Mouse (Mus musculus) right cerebral cortex, postnatal 25 days (tissue): ENCODE data around the gene Uxt.
A peak's percentile ranks its signal among the peaks of the same experiment; 100 is the strongest.

Experiments
- DNase-seq: peaks from one replicate; pipeline ENCODE4 v3.0.0; 2022

Uxt gene

DNA sequence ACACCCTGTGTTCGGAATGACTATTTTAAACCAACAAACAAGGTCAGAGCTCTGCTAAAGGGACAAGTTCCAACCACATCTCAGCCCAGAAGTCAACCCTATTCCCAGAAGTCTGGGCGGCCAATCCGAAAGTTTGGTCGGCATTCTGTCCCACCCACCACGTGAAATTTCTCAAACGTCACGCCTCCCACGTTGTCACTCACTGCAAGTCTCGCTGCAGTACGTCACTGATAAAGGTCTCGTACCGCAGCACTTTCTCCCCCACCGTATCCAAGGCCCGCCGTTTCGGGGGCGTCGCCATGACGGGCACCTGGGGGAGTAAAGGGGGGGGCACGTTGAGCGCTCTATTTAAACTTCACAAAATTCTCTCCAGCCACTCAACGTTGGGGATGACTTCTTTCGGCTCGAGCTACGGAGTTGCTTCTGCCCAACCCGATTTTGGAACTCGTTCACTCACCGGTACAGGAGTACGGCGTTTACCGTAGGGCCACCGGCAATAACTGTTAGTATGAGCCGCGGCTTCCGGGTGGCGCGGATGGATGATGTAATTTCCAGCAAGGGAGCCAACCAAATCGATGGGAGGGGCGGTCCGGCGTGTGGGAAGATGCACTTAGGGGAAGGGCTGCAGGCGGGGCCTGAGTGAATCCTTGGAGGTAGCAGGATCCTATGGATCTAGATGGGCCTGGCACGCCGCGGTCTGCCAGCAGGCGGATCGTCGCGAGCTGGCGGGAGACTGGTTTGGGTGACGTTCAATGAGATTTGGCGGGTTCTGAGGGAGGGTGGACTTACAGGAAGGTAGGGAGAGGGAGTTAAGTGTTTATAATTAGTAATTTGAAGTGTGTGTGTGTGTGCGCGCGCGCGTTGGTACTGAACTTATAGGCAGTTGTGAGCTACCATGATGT lies at the start of gene Uxt:
TSS of gene Uxt (minus strand) at position 541 of the 902 bp plus-strand sequence.
- DNase-seq, result peak; percentile 84

DNA sequence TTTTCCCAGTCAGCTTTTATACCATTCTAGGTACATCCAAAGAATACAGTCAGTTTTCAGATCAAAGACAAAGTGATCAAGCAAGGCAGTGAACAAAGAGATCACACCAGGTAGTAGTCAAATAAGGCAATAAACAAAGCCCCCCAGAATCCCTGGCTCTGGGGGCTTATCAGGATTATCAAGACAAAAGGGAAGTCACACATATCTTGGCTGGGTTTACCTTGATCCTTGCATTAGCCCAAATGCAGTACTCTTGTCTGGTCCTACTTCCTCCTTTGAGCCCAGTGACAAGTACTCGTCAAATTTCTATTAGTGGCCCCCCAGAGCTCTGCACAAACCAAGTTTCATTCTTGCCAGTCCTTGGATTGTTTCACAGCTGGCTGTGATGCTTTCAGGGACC lies 19.1 kb upstream of the Uxt start:
- no peak for DNase-seq

DNA sequence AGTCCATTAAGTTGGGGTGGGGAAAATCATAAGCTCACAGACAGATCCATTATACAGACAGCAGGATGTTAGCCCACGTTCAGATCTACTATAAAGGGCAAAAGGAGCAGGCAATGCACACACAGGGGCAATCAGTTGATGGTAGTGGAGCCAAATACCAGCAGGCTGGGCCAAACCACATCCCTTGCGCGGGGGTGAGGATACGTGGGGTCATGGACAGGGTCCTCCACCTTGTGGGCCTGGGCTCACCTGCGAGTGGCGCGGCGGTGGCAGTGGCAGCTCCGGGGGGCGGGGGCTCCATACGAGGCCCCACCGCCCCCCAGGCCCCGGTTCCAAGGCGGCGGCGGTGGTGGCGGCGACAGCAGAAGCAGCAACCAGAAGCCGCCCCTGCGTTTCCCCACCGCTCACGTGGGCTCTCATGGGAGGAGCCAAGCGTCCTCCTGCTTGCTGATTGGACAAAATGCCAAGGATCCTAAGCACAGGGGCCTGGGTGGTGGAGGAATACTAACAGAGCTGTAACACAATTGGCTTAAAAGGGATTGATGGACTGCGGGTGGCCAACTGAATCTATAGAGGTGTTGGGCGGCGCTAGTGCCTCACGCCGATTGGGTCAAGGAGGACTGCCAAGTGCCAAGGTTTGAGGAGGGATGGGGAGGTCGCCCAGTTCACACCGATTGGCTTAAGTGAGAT lies 11.5 kb downstream of the Uxt start, which contains the start of gene Elk1:
TSS of gene Elk1 (minus strand) at position 418 of the 690 bp plus-strand sequence.
- peak; percentile 79 for DNase-seq

DNA sequence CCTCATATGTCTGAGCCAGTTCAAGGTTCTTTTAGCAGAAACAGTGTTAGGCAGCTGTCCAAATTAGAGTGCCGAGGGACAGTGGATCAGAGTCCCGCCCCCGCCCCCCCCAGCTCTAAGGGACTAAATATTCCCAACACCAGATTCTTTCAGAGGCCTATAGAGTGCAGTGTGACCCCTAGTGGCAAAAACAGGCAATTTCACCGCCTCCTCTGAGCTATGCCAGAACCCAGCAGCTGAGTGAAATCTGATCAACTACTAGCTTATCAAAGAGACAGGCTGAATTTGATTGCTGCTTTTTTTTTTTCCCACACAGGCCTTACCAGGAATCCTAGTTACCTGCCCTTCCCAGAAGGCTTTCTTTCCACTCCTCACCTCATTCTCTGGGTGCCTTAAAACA lies 15.8 kb downstream of the Uxt start:
- peak; percentile 47 for DNase-seq

DNA sequence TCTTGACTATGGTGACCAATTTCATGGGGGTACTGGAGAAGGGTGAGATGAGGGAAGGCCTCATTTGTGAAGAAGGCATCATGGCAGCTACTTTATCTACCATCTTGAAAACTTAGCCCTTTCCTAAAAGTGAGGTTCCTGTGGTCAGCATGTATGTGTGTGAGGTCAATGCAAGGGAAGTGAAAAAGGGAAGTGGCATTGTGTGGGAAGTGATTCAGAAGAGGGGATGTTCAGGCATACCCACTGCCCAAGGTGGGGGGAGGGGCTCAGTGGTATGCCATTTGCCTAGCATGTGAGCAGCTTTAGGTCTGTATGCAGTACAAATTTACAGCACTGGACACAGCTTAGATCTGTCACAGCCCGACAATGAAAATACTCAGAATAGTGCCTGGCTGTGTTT lies 29.9 kb downstream of the Uxt start:
- no peak for DNase-seq

DNA sequence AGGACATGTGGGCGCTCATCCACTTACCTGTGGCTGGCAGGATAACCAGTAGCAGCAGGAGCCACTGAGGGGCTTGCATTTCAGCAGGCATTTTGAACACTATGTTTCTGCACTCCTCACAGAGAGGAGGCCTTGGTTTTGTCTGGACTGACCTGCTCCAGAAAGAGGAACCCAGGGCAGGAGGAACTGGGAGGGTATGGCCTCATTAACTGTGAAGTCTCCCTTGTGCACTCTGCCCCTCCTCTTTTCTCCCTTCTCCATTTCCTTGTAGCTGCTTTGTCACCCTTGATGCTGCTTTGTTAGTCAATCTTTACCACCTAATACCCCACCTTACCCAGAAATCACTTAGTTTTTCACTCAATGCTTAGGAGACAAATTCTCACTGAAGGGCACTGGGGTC lies 30.5 kb downstream of the Uxt start, which contains the start of gene Cfp:
TSS of gene Cfp (minus strand) at position 192 of the 400 bp plus-strand sequence.
- no peak for DNase-seq

DNA sequence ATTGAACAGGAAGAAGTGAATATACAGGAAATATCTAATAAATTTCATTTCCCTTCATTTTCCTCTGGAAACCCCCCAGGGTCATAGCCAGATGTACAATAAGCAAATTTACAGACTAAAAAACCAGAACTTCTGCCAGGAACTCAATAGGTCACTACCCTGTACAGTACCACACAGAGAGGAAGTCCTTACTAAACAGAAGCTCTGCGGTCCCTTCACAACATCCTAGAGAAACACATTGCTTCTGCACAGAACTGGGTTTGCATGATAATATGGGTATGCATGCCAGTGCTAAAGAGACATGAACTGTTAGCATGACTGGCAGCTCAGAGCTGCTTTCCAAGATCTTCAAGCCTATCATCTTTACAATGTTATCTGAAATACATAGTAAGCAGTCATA lies 32.0 kb downstream of the Uxt start:
- no peak for DNase-seq

DNA sequence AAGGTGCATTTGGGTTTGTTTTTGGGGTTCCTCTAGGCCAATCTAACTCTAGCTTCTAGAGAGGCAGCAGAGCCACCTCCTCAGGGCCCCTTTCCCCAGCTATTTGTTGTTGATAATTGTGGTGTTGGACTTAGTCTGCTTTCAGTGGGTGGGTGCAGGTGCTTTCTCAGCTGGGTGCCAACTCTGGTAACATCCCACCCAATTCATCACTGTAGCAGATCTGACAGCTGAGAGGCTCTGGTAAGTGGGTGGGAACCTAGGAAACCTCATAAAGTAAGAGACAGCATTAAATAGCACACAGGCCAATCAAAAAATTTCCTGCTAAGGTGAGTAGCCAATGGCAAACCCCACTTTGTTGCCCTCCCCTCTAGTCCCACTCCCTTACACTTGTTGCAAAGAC lies 36.8 kb downstream of the Uxt start:
- DNase-seq, result no peak

DNA sequence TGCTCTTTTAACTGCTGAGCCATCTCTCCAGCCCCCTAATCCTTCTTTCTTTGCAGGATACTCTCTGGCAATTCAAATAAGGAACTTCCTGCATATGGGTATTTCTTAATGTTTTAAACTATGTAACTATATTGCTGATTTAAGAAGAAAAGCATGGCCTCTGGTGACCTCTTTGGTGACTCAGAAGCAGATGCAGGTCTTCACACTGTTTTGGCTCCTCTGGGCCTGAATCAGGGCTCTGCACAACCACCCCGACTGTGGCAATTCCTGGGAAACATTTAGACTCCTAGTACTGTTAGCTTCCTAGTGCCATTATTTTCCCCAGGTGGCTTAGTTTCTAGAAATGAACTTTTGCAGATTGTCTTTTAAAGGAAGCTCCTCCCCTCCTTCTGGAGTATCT lies 38.3 kb downstream of the Uxt start:
- no peak for DNase-seq

DNA sequence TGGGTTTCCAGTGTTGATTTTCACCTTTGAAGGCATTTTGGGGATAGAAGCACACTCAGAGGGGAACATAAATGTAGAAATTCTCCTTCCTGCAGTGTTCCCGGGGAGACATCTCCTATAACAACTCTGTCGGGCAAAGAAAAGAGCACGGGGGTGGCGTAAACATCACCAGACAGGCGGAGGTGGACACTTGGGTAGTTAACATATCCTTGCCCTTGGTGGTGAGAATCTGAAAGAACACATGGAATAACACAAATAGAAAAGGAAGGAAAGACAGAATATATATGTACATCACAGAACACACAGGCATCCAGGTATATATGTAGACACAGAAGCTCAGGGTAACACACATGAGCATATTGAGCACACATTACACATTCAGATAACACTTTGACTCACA lies 40.5 kb downstream of the Uxt start:
- no peak for DNase-seq

DNA sequence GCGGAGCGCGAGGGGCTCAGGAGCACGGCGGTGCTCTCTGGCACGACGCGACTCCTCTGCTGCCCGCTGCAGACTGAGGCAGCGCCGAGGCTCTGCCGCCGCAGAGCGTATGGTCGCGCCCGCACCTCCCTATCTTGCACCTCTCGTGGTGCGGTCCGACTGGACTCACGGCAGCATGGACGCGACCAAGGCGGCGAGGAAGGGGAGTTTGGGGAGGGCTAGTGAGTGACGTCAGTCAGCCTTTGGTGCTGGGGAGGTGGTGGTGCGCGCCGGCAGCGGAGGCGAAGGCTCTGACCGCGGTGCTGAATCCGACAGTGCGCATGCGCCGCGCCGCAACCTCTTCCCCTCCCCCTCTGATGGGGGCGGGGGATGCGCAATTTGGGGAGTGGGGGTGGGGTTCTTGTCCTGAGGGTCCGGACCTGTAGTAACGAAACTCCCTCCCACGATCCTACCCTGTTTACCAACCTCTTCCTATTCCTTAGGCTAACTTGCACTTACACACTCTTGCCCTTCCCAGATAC lies 40.9 kb downstream of the Uxt start, which contains the start of gene Syn1:
TSS of gene Syn1 (minus strand) at position 161 of the 521 bp plus-strand sequence.
- DNase-seq, result peak; percentile 84

DNA sequence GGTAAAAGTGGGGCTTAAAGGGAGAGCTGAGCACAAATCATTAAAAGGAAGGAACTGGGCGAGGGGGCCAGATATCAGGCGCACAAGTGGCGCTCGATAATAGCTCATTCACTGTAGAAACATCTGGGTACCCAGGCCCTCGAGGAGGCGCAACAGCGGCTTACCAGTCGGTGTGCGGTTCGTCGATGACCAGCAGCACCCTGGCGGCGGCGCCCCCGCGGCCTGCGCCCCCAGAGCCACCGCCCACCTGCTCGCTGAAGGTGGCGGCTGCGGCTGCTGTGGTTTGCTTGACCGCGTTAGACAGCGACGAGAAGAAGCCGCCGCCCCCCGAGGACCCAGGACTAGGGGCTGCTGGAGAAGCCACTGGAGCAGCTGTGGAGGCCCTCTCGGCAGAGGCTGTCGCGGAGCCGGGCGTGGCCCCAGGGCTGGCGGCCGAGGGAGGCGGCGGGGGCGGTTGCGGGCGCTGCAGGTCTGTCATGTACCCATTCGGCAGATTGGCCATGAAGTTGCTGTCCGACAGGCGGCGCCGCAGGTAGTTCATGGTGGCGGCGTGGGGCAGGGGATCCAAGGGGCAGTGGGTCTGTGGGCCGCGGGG lies 41.5 kb downstream of the Uxt start:
- no peak for DNase-seq

DNA sequence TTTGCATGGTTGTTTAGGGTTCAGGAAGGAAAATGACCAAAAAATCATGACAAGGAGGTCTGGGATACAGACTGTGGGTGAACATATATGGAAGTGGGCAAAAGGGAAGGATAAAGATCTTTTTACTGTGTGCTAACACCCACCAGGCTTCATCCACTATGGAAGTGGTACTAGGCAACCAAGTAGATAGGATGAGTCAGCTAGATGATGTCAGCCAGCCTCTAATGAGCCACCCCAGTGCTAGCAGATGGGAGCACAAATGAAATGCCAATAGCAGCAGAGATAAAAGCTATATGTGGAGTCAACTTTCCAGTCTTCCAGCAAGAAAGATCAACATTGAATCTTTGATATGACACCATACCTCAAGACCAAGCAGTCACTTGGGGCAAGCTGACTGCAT lies 46.7 kb downstream of the Uxt start:
- no peak for DNase-seq

DNA sequence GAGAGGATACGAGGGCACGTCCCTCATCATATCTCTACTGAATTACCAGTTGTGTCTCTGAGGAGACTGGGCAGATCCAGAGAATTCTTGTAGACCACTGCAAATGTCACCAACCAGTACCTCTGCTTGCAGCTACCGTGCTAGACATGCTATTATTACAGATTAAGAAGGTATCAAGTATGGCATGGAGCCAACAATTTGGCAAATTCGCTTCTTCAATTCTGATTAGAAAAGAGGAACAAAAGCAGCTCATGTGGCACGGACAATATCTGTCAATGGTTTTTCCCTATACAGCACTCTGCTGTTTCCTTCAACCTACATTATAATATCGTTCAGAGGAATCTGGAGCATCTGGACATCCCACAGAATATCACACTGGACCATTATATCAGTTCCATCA lies 48.1 kb downstream of the Uxt start:
- no peak for DNase-seq

DNA sequence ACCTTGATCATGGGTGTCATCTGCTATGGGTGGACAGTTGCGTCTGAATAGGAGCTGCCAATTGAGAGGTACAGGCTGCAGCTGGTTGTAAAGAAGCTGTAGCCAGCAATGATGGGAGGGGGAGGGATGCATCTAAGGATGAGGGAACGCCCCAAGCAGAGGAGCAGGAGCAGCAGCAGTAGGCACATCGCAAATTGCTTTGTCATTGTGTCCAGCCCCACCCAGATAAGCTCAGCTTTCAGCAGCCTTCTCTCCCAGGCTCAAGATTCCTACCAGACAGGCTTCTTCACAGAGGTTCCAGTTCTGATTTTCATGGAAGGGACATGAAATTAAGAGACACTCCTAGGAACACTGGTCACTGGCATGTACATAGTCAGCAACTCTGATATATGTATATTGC lies 51.7 kb downstream of the Uxt start:
- DNase-seq, result no peak
